Mouse (Mus musculus) erythroblast, embryonic 14.5 days (primary cell): ENCODE data around the gene Catip. TPM values are rescaled to one million over a fixed set of nuclear protein-coding genes. Genes with fewer than 3 reads are reported as not detected.
A peak's percentile ranks its signal among the peaks of the same experiment; 100 is the strongest.

Experiments used
- H3K27me3 ChIP-seq: 2 replicates; pipeline ENCODE4 v1.6.1; 2012; ENCODE audit warnings: inconsistent platforms; ENCODE audit not compliant: control insufficient read depth
- H3K36me3 ChIP-seq: 2 replicates; pipeline ENCODE4 v1.6.1; 2012; ENCODE audit warnings: mild to moderate bottlenecking, inconsistent platforms; ENCODE audit not compliant: control insufficient read depth
- H3K4me1 ChIP-seq: 2 replicates; pipeline ENCODE4 v1.6.1; 2012; ENCODE audit warnings: inconsistent platforms; ENCODE audit not compliant: control insufficient read depth
- H3K4me3 ChIP-seq: replicated peaks from 2 replicates; pipeline ENCODE3; 2012; ENCODE audit warnings: moderate library complexity, mild to moderate bottlenecking, inconsistent platforms
- H3K9me3 ChIP-seq: 2 replicates; pipeline ENCODE4 v1.6.1; 2012; ENCODE audit warnings: low read length, inconsistent platforms, mixed read lengths; ENCODE audit not compliant: control insufficient read depth
- GATA1 ChIP-seq: IDR thresholded peaks from 2 replicates; pipeline ENCODE4 v1.6.1; 2012; ENCODE audit warnings: low read length, inconsistent platforms, mixed read lengths
- TAL1 ChIP-seq: IDR thresholded peaks from 3 replicates; pipeline ENCODE4 v1.6.1; 2012; ENCODE audit warnings: low read length, inconsistent platforms, mixed read lengths
- polyA plus RNA-seq: library from polyadenylated mRNA; stranded (reverse); fragments of >175 nt; gene quantifications from 2 replicates; pipeline ENCODE4 v1.2.3, GENCODE M21; 2012

The Catip gene
- polyA plus RNA-seq, 1 experiment: not detected

- Histone ChIP-seq H3K27me3 (no peaks in the 10 kb centered on the region), H3K4me1 (peaks cover 52% of the 10 kb centered on the region), H3K4me3 (peak overlapping the region; percentile 40), H3K9me3 (peaks cover 2% of the 10 kb centered on the region; the same call in 1 of the 2 replicates), H3K36me3 (peaks cover 2% of the 10 kb centered on the region; the same call in 1 of the 2 replicates)
- no peak for TF ChIP-seq GATA1
- no peak for TF ChIP-seq TAL1
These were observed 39.3 kb downstream of the Catip start for GRCm38 (mm10) chr1:74401015-74401702.

- Histone ChIP-seq H3K27me3 (no peaks in the 10 kb centered on the region), H3K9me3 (no peaks in the 10 kb centered on the region), H3K4me1 (peaks cover 31% of the 10 kb centered on the region), H3K36me3 (no peaks in the 10 kb centered on the region), H3K4me3 (no peak overlapping the region)
- TF ChIP-seq TAL1 (no peak), GATA1 (no peak)
These were observed 42.3 kb downstream of the Catip start for GRCm38 (mm10) chr1:74404206-74404605.

- Histone ChIP-seq H3K27me3 (no peaks in the 10 kb centered on the region), H3K36me3 (no peaks in the 10 kb centered on the region), H3K4me3 (no peak within 1 kb of the TSS), H3K9me3 (no peaks in the 10 kb centered on the region), H3K4me1 (peaks cover 12% of the 10 kb centered on the region)
- TF ChIP-seq TAL1 (no peak), GATA1 (no peak)
These were observed 46.9 kb downstream of the Catip start, which contains the start of gene Vil1 for GRCm38 (mm10) chr1:74408589-74409504. Gene Vil1, plus strand, starts transcription at chr1:74409376.

DNA sequence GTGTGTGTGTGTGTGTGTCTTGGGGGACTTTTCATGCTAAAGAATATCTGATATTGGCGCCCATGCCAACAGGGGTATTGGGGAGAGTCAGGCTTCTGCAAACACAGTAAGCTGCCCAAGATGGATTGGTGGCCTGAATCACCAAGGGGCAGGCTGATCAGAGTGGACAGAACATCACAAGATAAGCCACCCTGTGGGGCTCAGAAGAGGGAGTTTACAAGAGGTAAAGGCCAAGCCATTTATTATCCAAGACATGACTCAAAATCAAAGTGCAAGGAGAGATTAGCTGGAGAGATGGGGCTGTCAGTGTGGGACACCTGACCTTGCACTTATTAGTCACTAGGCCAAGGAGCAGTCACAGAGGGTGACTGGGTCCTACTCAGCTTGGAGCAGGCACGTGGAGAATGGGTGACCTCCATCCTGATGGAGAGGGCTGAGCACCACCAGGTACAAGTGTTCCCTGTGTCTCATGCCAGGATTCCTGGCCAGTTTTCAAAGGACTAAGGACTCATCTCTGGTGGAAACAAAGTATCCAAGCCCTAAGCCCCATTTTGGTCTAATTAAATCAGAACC lies 49.9 kb downstream of the Catip start:
- peaks cover 19% of the 10 kb centered on the region for H3K4me1 ChIP-seq
- no peak overlapping the region for H3K4me3 ChIP-seq
- H3K9me3 ChIP-seq: peaks cover 18% of the 10 kb centered on the region
- H3K36me3 ChIP-seq: no peaks in the 10 kb centered on the region; the same call in 1 of the 2 replicates
- H3K27me3 ChIP-seq: peaks cover 4% of the 10 kb centered on the region; the same call in 1 of the 2 replicates
- no peak for TF ChIP-seq TAL1
- no peak for TF ChIP-seq GATA1

DNA sequence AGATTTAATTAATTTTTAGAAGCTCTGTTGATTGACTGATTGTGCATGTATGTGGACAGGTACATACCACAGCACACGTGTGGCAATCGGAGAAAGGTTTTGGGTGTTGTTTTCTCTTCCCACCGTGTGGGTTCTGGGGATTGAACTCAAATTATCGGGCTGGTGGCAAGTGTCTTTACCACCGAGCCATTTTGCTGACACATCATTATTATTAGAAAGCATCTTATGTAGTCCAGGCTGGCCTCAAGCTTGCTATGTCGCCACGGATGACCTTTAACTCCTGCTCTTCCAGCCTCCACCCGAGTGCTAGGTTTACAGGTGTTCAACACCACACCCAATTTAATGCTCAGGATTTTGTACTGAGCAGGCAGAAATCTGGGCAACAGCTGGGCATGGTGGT lies 50.8 kb downstream of the Catip start:
- H3K4me1 ChIP-seq: peaks cover 19% of the 10 kb centered on the region
- no peaks in the 10 kb centered on the region; the same call in 1 of the 2 replicates for H3K36me3 ChIP-seq
- H3K9me3 ChIP-seq: peaks cover 18% of the 10 kb centered on the region
- H3K27me3 ChIP-seq: peaks cover 4% of the 10 kb centered on the region; the same call in 1 of the 2 replicates
- no peak overlapping the region for H3K4me3 ChIP-seq
- TF ChIP-seq GATA1 (no peak), TAL1 (no peak)

DNA sequence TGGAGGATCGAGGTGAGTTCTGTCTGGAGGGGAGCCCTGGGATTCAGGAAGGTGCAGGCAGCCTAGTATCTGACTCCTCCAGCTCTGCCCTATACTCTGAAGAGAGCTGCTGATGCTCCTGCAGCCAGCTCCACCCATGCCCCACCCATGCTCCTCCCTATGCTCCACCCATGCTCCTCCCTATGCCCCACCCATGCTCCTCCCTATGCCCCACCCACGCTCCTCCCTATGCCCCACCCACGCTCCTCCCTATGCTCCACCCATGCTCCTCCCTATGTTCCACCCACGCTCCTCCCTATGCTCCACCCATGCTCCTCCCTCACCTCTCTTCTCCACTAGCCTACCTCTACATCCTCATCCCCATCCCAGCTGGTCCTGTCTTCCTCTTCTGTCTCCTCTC lies 53.2 kb downstream of the Catip start:
- peaks cover 19% of the 10 kb centered on the region for H3K4me1 ChIP-seq
- H3K4me3 ChIP-seq: no peak overlapping the region
- TF ChIP-seq GATA1 (no peak), TAL1 (no peak)
- H3K9me3 ChIP-seq: peaks cover 18% of the 10 kb centered on the region
- H3K36me3 ChIP-seq: no peaks in the 10 kb centered on the region; the same call in 1 of the 2 replicates
- H3K27me3 ChIP-seq: peaks cover 4% of the 10 kb centered on the region; the same call in 1 of the 2 replicates

Other genes with a start within 250 kb of the Catip start
- 2.6 and 3.6 TPM in 2 replicates for gene Tns1, start 237.7 kb upstream of the Catip start, polyA plus RNA-seq
- gene Rufy4, start 236.6 kb upstream of the Catip start, polyA plus RNA-seq: not detected in 2 replicates
- gene Cxcr2, start 208.1 kb upstream of the Catip start, polyA plus RNA-seq: 0.01 TPM in 1 of 2 replicates, not detected in the other
- not detected in 2 replicates for gene Cxcr1, start 167.5 kb upstream of the Catip start, polyA plus RNA-seq
- gene Arpc2, start 126.0 kb upstream of the Catip start, polyA plus RNA-seq: 6.5 and 7.8 TPM in 2 replicates
- gene Gpbar1, start 83.6 kb upstream of the Catip start, polyA plus RNA-seq: not detected in 2 replicates
- 12.2 and 15.5 TPM in 2 replicates for gene Aamp, start 77.4 kb upstream of the Catip start, polyA plus RNA-seq
- gene Pnkd, start 77.2 kb upstream of the Catip start, polyA plus RNA-seq: 10.0 and 10.9 TPM in 2 replicates
- gene Tmbim1, start 56.5 kb upstream of the Catip start, polyA plus RNA-seq: 2.7 and 3.3 TPM in 2 replicates
- 0.93 and 1.4 TPM in 2 replicates for gene Slc11a1, start 13.1 kb downstream of the Catip start, polyA plus RNA-seq
- 33.4 and 34.3 TPM in 2 replicates for gene Ctdsp1, start 29.4 kb downstream of the Catip start, polyA plus RNA-seq
- gene Vil1, start 47.3 kb downstream of the Catip start, polyA plus RNA-seq: not detected in 2 replicates
- 0.78 and 0.87 TPM in 2 replicates for gene Cnot9, start 143.9 kb downstream of the Catip start, polyA plus RNA-seq
- not detected in 2 replicates for gene Plcd4, start 180.8 kb downstream of the Catip start, polyA plus RNA-seq
- 0.08 and 0.14 TPM in 2 replicates for gene Usp37, start 182.2 kb downstream of the Catip start, polyA plus RNA-seq
- 0.34 and 0.41 TPM in 2 replicates for gene Zfp142, start 226.1 kb downstream of the Catip start, polyA plus RNA-seq
- gene Bcs1l, start 226.2 kb downstream of the Catip start, polyA plus RNA-seq: 0.06 and 0.18 TPM in 2 replicates
- gene Rnf25, start 239.3 kb downstream of the Catip start, polyA plus RNA-seq: 1.2 and 1.4 TPM in 2 replicates
- not detected in 2 replicates for gene Stk36, start 239.3 kb downstream of the Catip start, polyA plus RNA-seq